Mouse (Mus musculus) hindbrain, embryonic 14.5 days (tissue): ENCODE measurements around the gene Zc3hc1. TPM values are rescaled to one million over a fixed set of nuclear protein-coding genes. Genes with fewer than 3 reads are reported as not detected.
"Not testable (repeated sequence)": the region's sequence is repeated elsewhere in the genome, so short reads cannot be mapped to it uniquely, and the experiment has no call there.

Experiments used
- ATAC-seq: fragments of 200-750 bp; cut with Nextera tagmentation; 2 replicates; pipeline ENCODE4 v1.8.0; 2017; ENCODE audit warnings: moderate number of reproducible peaks, mild to moderate bottlenecking, moderate TSS enrichment, moderate library complexity; ENCODE audit not compliant: low FRiP score
- DNase-seq: peaks from one replicate; pipeline ENCODE4 v3.0.0-alpha.2; 2015; ENCODE audit warnings: low spot score
- H3K27ac ChIP-seq: fragments of 300-500 bp; sonication (generic); 2 replicates; pipeline ENCODE4 v1.5.1; 2014; ENCODE audit warnings: mild to moderate bottlenecking, moderate library complexity
- H3K27me3 ChIP-seq: fragments of 300-500 bp; sonication (generic); 2 replicates; pipeline ENCODE4 v1.6.1; 2014; ENCODE audit warnings: mild to moderate bottlenecking, low read length, mixed read lengths; ENCODE audit not compliant: control insufficient read depth, insufficient read depth
- H3K36me3 ChIP-seq: fragments of 300-500 bp; sonication (generic); replicated peaks from 2 replicates; pipeline ENCODE4 v1.6.1; 2014; ENCODE audit not compliant: control insufficient read depth, insufficient read depth
- H3K4me1 ChIP-seq: fragments of 300-500 bp; sonication (generic); replicated peaks from 2 replicates; pipeline ENCODE4 v1.6.1; 2014; ENCODE audit warnings: antibody characterized with exemption, low read length, mixed read lengths; ENCODE audit not compliant: control insufficient read depth, insufficient read depth
- H3K4me2 ChIP-seq: fragments of 300-500 bp; sonication (generic); replicated peaks from 2 replicates; pipeline ENCODE4 v1.6.1; 2014; ENCODE audit warnings: mild to moderate bottlenecking, moderate library complexity
- H3K4me3 ChIP-seq: fragments of 300-500 bp; sonication (generic); replicated peaks from 2 replicates; pipeline ENCODE4 v1.5.1; 2014; ENCODE audit warnings: mild to moderate bottlenecking, low read length
- H3K9ac ChIP-seq: fragments of 300-500 bp; sonication (generic); 2 replicates; pipeline ENCODE4 v1.6.1; 2014
- H3K9me3 ChIP-seq: fragments of 300-500 bp; sonication (generic); 2 replicates; pipeline ENCODE4 v1.6.1; 2016; ENCODE audit warnings: low read length; ENCODE audit not compliant: control insufficient read depth
- WGBS: fragments of 180-500 bp; shearing (Covaris S2); extraction: QIAGEN DNeasy Blood & Tissue Kit; methylation state at CpG from one replicate; pipeline ENCODE4 v1.1.7; 2014; 5-methylcytosine and 5-hydroxymethylcytosine counted together
- polyA plus RNA-seq: library from polyadenylated mRNA; unstranded; fragments of >200 nt; fragmentation: Nextera tagmentation; extraction: Ambion mirVana; gene quantifications from 2 replicates; pipeline ENCODE4 v1.2.1, GENCODE M21; 2014

Gene Zc3hc1
- polyA plus RNA-seq, 1 experiment from 2014 or later, result 62.5 TPM

GRCm38 (mm10) chr6:30390271-30390670, 557 bp downstream of the Zc3hc1 start:
- H3K27ac ChIP-seq, result peak overlapping the region; percentile 57; the same call in 1 of the 2 replicates

GRCm38 (mm10) chr6:30381116-30381515, 9.7 kb downstream of the Zc3hc1 start:
- no peaks in the 10 kb centered on the region for H3K9me3 ChIP-seq
- H3K9ac ChIP-seq, result no peak overlapping the region
- DNase-seq, result peak; percentile 64
- no peak overlapping the region for H3K27ac ChIP-seq
- no peak overlapping the region for H3K4me2 ChIP-seq
- no peak for ATAC-seq
- no peaks in the 10 kb centered on the region for H3K4me1 ChIP-seq
- 68% methylated on average over 3 of the region's 3 CpGs for WGBS
- no peaks in the 10 kb centered on the region for H3K27me3 ChIP-seq
- peaks cover 94% of the 10 kb centered on the region for H3K36me3 ChIP-seq
- H3K4me3 ChIP-seq, result no peak overlapping the region

More at GRCm38 (mm10) chr6:30390271-30390670, 557 bp downstream of the Zc3hc1 start:
- WGBS, result 28% methylated on average over 4 of the region's 4 CpGs
- H3K9me3 ChIP-seq, H3K27me3 ChIP-seq, ATAC-seq, H3K4me1 ChIP-seq, DNase-seq: not testable (repeated sequence)
- Histone ChIP-seq H3K4me3 (peak overlapping the region; percentile 62), H3K36me3 (peaks cover 19% of the 10 kb centered on the region), H3K9ac (peak overlapping the region; percentile 63), H3K4me2 (peak overlapping the region; percentile 45)

GRCm38 (mm10) chr6:30375791-30376190, 15.0 kb downstream of the Zc3hc1 start:
- no peaks in the 10 kb centered on the region for H3K4me1 ChIP-seq
- no peak overlapping the region for H3K27ac ChIP-seq
- no peaks in the 10 kb centered on the region for H3K27me3 ChIP-seq
- no peak overlapping the region for H3K9ac ChIP-seq
- WGBS, result 68% methylated on average over 1 of the region's 1 CpGs
- no peaks in the 10 kb centered on the region for H3K9me3 ChIP-seq
- DNase-seq (no peak), ATAC-seq (no peak)
- no peak overlapping the region for H3K4me2 ChIP-seq
- H3K4me3 ChIP-seq, result no peak overlapping the region
- peaks cover 98% of the 10 kb centered on the region for H3K36me3 ChIP-seq

GRCm38 (mm10) chr6:30374731-30375510, 15.9 kb downstream of the Zc3hc1 start:
- 84% methylated on average over 16 of the region's 16 CpGs for WGBS
- no peak for ATAC-seq
- no peak overlapping the region for H3K4me3 ChIP-seq
- H3K9me3 ChIP-seq, result no peaks in the 10 kb centered on the region
- peaks cover 98% of the 10 kb centered on the region for H3K36me3 ChIP-seq
- no peak overlapping the region for H3K27ac ChIP-seq
- no peak for DNase-seq
- H3K4me1 ChIP-seq, result no peaks in the 10 kb centered on the region
- no peaks in the 10 kb centered on the region for H3K27me3 ChIP-seq
- H3K9ac ChIP-seq, result no peak overlapping the region
- H3K4me2 ChIP-seq, result no peak overlapping the region

- no peak overlapping the region for H3K9ac ChIP-seq
- DNase-seq (no peak), ATAC-seq (no peak)
- no peaks in the 10 kb centered on the region for H3K27me3 ChIP-seq
- no peak overlapping the region for H3K4me3 ChIP-seq
- no peaks in the 10 kb centered on the region for H3K4me1 ChIP-seq
- H3K4me2 ChIP-seq, result no peak overlapping the region
- H3K27ac ChIP-seq, result no peak overlapping the region
- H3K9me3 ChIP-seq, result no peaks in the 10 kb centered on the region
- peaks cover 100% of the 10 kb centered on the region for H3K36me3 ChIP-seq
- WGBS, result 96% methylated on average over 17 of the region's 17 CpGs
Measured at GRCm38 (mm10) chr6:30372627-30373369, 18.0 kb downstream of the Zc3hc1 start.

- Histone ChIP-seq H3K27ac (no peak overlapping the region), H3K27me3 (no peaks in the 10 kb centered on the region), H3K4me3 (no peak overlapping the region), H3K4me2 (no peak overlapping the region), H3K9ac (no peak overlapping the region), H3K4me1 (no peaks in the 10 kb centered on the region), H3K36me3 (peaks cover 96% of the 10 kb centered on the region), H3K9me3 (no peaks in the 10 kb centered on the region)
- WGBS, result 94% methylated on average over 3 of the region's 3 CpGs
- ATAC-seq (no peak), DNase-seq (no peak)
Measured at GRCm38 (mm10) chr6:30369291-30369690, 21.5 kb downstream of the Zc3hc1 start.

- ATAC-seq (no peak), DNase-seq (no peak)
- Histone ChIP-seq H3K27ac (no peak overlapping the region), H3K4me2 (no peak overlapping the region), H3K27me3 (no peaks in the 10 kb centered on the region), H3K9ac (no peak overlapping the region), H3K9me3 (no peaks in the 10 kb centered on the region), H3K36me3 (peaks cover 56% of the 10 kb centered on the region), H3K4me1 (no peaks in the 10 kb centered on the region), H3K4me3 (no peak overlapping the region)
- WGBS, result 48% methylated on average over 5 of the region's 5 CpGs
Measured at GRCm38 (mm10) chr6:30363808-30364207, 27.0 kb downstream of the Zc3hc1 start.

- Histone ChIP-seq H3K4me2 (no peak overlapping the region), H3K4me1 (no peaks in the 10 kb centered on the region), H3K9me3 (no peaks in the 10 kb centered on the region), H3K36me3 (peaks cover 19% of the 10 kb centered on the region), H3K4me3 (no peak overlapping the region), H3K9ac (no peak overlapping the region), H3K27ac (no peak overlapping the region), H3K27me3 (no peaks in the 10 kb centered on the region)
- DNase-seq, result no peak
- 75% methylated on average over 12 of the region's 12 CpGs for WGBS
- no peak for ATAC-seq
Measured at GRCm38 (mm10) chr6:30359762-30360509, 30.9 kb downstream of the Zc3hc1 start.
